Mouse (Mus musculus) T-helper 17 cell (primary cell): ENCODE data around the gene Gtdc1.
"Not testable (repeated sequence)": the region's sequence is repeated elsewhere in the genome, so short reads cannot be mapped to it uniquely, and the experiment has no call there.

ENCODE experiments used
- in situ Hi-C, 2 experiments: fragments of 300-600 bp; cut with MboI, MseI; formaldehyde crosslinking; loops; 1 replicate in 1 of 2; 2 replicates in 1 of 2; pipeline ENCODE4 v1.15.1; 2025; ENCODE audit warnings: high pct_unique_total_duplicates in 2 of 2

Gtdc1 gene

GRCm38 (mm10) chr2:44625154-44625553, 302.3 kb downstream of the Gtdc1 start:
- in situ Hi-C loops: no loop called here

DNA sequence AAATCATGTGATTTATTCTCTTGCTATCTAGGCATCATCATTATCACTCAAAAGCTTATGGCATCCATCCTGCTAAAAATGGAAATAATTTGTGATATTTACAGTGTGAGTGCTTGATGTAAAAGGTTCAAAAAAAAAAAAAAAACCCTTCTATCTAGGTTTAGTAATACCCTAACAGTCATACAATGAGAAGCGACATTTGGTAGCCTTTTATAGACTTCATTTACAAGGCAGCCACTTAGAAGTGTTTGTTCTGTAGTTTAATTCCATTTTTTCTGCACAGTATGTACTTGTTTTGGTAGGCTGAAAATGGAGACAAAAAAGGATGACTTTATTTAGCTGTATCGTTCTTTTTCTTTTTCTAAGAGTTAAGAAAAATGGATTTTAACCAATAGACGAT, 305.0 kb downstream of the Gtdc1 start:
- in situ Hi-C loops: no loop called here

DNA sequence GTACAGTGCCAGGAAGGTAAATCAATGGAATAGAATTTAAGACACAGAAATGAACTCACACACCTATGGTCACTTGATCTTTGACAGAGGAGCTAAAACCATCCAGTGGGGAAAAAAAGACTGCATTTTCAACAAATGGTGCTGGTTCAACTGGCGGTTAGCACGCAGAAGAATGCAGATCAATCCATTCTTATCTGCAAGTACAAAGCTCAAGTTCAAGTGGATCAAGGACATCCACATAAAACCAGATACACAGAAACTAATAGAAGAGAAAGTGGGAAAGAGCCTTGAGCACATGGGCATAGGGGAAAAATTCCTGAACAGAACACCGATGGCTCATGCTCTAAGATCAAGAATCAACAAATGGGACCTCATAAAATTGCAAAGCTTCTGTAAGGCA, 327.8 kb downstream of the Gtdc1 start:
- in situ Hi-C loops: not testable (repeated sequence)

GRCm38 (mm10) chr2:44594276-44594675, 333.2 kb downstream of the Gtdc1 start:
- in situ Hi-C loops: no loop called here

DNA sequence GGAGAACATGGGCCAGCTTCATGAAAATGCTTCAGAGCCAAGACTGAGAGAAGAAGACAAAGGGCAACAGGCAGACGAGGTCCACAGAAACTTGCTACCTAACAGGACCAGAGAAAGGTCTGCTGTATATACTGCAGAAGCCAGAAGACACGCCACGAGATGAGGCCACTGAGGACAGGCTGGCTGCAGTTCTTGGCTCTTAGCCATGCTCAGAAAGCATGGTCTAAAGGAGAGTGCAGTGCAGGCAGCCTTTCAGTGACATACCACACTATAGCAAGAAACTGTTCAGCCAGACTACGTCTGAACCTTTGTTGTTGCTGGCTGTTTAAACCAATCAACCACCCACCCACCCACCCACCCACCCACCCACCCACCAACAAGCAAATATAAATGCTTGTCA, 336.6 kb downstream of the Gtdc1 start:
- in situ Hi-C loops: no loop called here

- in situ Hi-C loops: no loop called here
Observed at GRCm38 (mm10) chr2:44584061-44584460, 343.4 kb downstream of the Gtdc1 start.

- in situ Hi-C loops: no loop called here
Observed at GRCm38 (mm10) chr2:44583491-44583890, 344.0 kb downstream of the Gtdc1 start.

GRCm38 (mm10) chr2:44571810-44572209, 355.6 kb downstream of the Gtdc1 start:
- in situ Hi-C loops: loop anchor here in 1 of 2 experiments (5.0 kb wide), 1 partner anchor 65 kb away; no protein-coding TSS in a partner anchor

GRCm38 (mm10) chr2:44571156-44571555, 356.3 kb downstream of the Gtdc1 start:
- in situ Hi-C loops: loop anchor here in 1 of 2 experiments (5.0 kb wide), 1 partner anchor 64 kb away; no protein-coding TSS in a partner anchor

GRCm38 (mm10) chr2:44569140-44569952, 358.1 kb downstream of the Gtdc1 start:
- in situ Hi-C loops: no loop called here

DNA sequence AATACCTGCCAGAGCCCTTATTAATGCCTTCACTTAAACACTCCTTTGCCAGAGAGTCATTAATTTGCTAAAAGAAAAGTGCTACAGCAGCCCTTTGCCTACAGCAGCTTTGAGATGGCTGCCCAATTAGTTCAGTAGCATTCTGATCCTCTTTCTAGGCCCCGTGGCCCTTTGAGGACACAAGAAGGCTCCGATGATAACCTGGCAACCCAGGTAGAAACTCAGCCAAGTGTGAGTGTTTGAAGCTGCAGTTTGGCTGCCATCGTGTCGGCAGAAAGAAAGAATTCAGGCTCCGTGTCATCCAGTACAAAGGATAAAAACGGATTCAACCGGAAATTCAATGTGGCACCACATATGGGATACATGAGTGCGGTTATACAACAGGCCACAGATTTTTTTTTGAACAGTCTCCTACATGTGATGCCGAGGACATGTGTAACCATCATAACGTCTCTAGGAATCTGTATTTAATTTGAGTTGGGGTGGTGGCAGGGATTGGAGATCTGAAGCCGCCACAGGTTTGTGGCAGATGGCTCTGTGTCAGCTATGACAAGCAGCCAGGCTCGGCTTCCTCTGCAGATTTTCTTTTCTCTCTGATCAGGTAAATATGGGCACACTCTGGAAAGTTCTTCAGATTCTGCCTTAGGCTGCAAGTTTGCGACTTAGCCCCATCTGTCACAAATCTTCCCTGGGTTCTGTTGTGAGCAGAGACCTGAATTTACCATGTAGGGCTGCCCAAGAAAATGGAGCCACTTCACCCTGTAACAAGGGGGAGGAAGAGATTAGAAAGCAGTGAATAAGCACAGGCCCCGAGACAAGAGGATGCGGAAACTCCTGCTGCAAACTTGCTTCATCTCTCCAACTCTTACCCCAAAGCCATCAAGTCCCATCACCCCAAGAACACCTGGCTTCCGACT, 362.4 kb downstream of the Gtdc1 start:
- in situ Hi-C loops: no loop called here

DNA sequence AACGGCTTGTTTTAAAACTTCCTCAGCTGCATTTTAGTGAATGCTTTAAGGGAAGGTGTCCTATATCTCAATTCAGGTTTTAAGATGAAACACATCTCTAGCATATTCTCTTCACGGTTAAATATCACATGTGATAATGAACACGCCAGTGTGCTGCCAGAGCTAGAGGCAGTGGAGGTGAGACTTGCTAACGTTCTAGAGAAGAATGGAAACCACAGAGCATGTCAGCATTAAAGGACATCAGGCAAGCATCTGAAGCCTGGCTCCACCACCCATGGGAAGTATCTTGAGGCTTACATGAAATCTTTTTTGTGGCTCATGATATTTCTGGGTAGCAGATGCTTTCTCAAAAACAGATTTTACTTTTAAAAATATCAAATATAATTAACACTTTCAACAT, 365.7 kb downstream of the Gtdc1 start:
- in situ Hi-C loops: no loop called here

DNA sequence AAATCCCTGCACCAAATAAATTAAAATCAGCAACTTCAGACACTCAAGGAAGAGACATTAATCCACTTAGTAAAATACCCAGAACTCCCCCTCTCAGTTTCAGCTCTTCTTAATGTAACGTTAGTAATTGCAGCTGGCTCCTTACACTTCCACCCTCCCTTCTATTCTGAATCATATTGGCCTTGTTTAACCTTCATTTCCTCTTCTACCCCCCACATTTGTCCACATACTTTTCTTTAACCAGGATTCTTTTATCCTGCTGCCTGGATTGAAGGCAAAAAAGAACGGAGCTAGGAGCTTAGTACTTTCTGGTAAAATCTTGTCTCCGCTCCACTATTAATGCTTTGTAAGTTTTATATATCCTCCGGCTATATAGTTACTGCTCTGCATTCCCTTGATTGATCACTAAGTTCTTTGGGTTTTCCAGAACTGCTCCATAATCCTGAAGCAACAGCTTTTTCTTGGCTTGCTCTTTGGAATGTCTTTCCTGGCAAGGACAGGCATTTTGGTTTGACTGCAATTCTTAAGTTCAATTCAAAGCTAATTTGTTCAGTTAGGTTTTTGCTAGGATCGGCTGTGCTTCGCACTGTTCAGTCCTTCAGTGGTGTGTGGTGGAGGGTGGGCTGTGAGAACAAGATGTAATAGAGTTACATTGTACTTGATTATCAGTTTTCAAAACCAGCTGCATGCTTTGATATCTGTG, 368.1 kb downstream of the Gtdc1 start:
- in situ Hi-C loops: no loop called here

GRCm38 (mm10) chr2:44557669-44558281, 369.7 kb downstream of the Gtdc1 start:
- in situ Hi-C loops: no loop called here

- in situ Hi-C loops: no loop called here
Observed at GRCm38 (mm10) chr2:44556861-44557592, 370.4 kb downstream of the Gtdc1 start.

DNA sequence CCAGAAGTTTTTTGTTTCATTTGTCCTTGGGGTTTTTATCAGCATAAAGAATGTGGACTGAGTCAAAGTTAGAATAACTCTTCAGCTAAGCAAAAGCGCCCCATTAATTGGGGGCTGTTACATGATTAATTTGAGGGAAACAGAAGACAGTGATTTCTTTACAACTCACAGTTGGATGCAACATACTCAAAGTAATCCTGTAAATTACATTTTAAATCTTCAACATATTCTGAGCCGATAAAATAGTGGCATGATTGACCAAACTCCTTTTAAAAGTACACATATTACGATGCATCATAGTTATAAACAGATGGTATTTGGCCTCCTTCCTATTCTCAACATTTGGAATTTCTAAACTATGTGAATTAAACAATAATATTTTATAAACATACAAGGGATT, 372.7 kb downstream of the Gtdc1 start:
- in situ Hi-C loops: no loop called here

GRCm38 (mm10) chr2:44549311-44549710, 378.1 kb downstream of the Gtdc1 start:
- in situ Hi-C loops: no loop called here

- in situ Hi-C loops: no loop called here
Observed at GRCm38 (mm10) chr2:44542775-44543174, 384.7 kb downstream of the Gtdc1 start.

DNA sequence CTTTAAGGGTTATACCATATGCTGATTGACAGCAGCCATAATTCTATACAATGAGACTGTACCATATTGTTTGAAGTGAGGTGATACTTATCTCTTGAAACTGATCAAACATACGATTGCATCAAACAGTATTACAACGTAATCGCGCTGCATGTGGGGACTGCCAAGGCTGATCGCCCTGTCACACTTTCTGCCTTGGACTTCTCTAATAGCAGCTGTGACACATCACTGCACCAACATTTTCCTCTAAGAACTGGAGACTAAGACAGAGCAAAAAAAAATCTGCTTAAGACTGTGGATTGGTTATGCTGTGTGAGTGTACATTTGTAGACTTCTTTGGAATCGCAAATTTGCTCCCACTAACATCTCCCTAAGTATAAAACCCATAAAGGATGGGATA, 385.7 kb downstream of the Gtdc1 start:
- in situ Hi-C loops: no loop called here

GRCm38 (mm10) chr2:44540881-44541280, 386.6 kb downstream of the Gtdc1 start:
- in situ Hi-C loops: no loop called here
